Mouse (Mus musculus) ovary, postnatal 36 days (tissue): ENCODE measurements around the gene Cotl1.

ENCODE experiments used
- DNase-seq: peaks from one replicate; pipeline ENCODE4 v3.0.0; 2022; ENCODE audit warnings: low spot score, mixed read lengths

The Cotl1 gene

DNA sequence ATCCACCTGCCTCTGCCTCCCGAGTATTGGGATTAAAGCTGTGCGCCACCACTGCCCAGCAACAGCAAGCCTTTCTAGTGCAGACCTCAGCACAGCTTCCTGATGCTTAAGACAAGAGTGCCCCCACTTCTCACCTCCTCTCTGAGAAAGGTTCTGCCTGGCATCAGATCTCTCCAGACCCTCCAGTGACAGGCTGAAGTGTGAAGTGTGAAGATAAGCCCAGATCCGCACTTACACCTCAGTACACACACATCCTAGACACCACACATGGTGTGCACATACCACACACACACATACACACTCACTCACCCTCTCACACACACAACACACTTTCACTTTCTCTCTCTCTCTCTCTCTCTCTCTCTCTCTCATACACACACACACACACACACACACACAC lies 53.5 kb downstream of the Cotl1 start:
- DNase-seq: no peak

GRCm38 (mm10) chr8:119785764-119786405 lies 54.5 kb downstream of the Cotl1 start:
- no peak for DNase-seq

DNA sequence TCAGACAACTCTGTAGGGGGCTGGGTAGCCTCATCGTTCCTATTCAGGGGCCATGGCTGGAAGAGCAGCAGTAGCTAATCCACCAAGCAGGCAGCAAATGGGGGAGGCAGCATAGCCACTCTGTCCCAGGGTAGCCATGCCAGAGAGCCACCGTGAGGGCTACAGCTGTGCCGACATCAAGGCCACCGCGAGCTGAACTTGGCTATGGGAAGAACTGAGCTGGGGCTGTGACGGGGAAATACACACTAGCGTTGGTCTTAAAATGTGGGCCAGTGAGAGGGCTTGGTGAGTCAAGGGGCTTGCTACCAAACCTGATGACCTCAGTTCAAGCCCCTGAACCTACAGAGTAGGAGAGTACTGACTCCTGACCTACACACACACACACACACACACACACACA lies 55.7 kb downstream of the Cotl1 start:
- DNase-seq: no peak

DNA sequence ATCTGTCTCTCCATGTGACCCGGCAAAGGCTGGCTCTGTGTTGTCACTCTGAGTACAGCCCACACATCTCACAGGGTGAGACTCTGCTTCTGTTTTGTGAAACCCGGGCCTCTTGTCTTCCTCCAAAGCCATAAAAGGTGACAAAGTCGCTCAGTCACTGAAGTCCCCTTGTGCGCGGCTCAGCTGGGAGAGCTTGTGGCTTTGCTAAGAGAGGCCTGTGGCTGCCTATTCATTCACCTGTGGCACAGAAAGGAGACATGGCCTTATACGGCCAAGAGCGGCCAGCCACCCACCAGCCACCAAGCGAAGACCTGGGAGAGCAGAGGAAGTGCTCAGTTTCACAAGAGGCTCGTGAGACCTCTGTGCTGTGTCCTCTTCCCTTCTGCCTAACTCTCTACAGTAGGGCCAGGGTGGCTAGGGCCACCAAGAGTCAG lies 56.2 kb downstream of the Cotl1 start:
- DNase-seq: no peak

- no peak for DNase-seq
Measured at GRCm38 (mm10) chr8:119783579-119783978, 56.8 kb downstream of the Cotl1 start.

DNA sequence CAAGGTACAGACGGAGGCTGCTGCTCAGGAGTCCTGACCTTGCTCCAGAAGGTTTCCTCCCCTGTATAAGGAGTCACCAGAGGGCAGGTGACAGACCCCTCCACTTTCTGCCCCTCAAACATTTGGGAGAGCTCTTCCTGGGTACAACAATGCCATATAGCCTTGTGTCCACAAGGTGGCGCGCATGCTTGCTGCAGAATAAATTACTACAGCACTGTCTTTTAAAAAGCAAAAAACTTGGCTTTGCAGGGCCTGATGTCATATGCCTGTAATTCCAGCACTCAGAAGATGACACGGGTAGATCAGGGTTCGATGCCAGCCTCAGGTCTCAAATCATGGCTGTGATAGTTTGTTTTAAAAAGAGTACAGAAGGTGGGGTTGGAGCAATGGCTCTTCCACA lies 57.6 kb downstream of the Cotl1 start:
- DNase-seq: peak; percentile 72

DNA sequence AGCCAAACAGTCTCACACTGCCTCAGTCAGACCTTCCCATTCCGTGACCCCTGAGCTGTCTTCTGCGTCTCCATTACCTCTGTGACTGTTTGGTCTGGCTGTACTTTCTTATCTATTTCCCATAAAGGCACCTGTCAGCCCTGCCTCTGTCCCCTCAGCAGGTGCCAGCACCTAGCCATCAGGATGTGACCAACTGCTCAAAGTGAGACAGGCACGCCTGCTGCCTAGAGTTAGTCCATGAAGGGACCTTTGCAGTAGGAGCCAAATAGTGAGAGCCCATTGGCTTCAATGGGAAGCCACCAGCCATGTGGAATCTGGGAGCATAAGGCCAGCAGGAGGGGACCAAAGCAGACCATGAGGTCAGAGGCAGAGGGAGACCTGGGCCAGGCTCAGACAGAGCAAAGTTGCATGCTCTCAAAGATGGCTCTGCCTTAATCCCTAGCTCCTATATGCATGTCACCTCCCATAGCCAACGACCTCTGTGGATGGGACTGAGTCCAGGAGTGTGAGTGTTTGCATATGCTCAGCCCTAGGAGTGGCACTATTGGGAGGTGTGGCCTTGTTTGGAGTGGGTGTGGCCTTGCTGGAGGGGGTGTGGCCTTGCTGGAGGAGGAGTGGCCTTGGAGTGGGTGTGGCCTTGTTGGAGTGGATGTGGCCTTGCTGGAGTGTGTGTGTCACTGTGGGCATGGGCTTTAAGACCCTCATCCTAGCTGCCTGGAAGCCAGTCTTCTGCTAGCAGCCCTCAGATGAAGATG lies 59.1 kb downstream of the Cotl1 start:
- DNase-seq: no peak

DNA sequence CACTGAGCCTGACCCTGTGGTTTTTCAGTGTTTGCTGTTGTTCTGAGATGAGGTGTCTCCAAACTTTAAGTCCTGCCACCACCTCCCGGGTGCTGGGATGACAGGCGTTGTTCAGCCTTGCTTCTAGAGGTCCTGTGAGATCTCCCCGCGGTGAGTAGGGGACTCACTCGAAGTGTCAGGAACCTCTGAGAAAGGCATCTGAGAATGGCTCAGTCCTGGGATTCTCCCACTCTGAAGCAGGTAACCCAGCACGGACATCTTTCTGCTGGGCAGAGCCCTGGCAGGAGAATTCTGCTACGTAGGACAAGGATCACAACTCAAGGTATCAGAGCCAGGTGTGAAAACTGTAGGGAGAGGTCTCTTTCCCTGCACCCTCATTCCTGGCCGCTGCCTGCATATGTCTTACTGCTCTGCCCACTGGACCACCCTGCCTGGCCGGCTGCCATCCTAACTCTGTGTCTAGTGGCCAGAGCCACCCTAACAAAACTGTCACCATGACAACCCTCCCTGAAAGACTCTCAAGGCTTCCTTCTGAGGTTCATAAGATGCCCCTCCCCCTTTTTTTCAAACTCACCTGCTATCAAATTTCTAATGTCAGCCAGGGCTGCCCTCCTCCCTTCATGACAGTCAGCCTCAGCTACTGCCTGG lies 59.8 kb downstream of the Cotl1 start:
- DNase-seq: no peak

GRCm38 (mm10) chr8:119779013-119779737 lies 61.2 kb downstream of the Cotl1 start:
- peak; percentile 67 for DNase-seq

GRCm38 (mm10) chr8:119778263-119778662 lies 62.1 kb downstream of the Cotl1 start, which contains the start of gene Tldc1:
Tldc1 (minus strand) TSS chr8:119778416.
- DNase-seq: peak; percentile 99

GRCm38 (mm10) chr8:119777765-119778164 lies 62.6 kb downstream of the Cotl1 start:
- no peak for DNase-seq

GRCm38 (mm10) chr8:119776668-119777245 lies 63.6 kb downstream of the Cotl1 start:
- DNase-seq: no peak

GRCm38 (mm10) chr8:119765761-119766444 lies 74.4 kb downstream of the Cotl1 start:
- DNase-seq: no peak

- DNase-seq: no peak
Measured at GRCm38 (mm10) chr8:119765311-119765710, 75.0 kb downstream of the Cotl1 start.

DNA sequence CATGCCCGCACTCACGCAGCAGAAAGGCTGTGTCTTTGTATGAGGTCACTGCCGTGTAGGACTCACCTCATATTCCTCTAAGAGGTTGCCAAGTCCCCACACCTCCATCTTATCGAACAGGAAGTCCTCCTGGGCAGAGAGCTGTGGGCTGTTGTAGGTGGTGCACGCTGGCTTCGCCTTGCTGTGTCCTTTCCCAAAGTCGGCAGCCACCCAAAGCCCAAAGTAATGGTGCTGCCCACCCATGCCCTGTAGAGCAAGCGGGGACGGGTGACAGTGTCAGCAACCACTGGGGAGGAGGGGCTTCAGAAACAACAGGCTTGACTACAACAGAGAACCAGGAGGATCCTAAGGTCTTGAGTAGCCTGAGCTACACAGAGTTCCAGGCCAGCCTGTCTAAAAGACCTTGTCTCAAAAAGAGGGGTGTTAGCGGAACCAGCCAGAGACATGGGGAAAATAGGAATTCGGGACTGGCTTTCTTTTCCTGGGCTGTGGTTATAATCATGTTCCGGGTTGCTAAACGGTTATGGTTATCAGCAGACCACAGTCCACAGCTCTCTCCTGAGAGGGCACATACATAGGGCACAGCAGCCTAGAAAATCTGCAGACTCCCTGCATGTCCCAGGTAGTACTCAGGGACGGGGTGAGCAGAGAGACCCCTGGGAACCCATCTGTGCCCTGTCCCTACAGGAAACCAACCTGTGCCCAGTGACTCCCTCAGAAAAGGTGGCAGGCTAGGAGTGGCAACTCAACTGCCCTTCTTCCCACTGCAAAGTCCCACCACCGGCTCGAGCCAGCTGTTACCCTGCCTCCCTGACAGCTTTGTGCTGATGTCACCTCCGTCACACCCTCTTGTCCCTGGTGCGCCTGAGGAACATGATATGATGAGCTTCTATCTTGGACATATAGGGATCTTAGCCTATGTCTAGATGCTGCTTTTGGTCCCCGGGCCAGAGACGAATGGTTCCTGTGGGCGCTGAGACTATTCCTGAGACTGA lies 77.8 kb downstream of the Cotl1 start:
- DNase-seq: no peak

- no peak for DNase-seq
Measured at GRCm38 (mm10) chr8:119761692-119762091, 78.7 kb downstream of the Cotl1 start.
